Mouse (Mus musculus): ENCODE measurements around the gene Akr1b7.
A peak's percentile ranks its signal among the peaks of the same experiment; 100 is the strongest.

Akr1b7 gene

GRCm38 (mm10) chr6:34441556-34442257, 29.6 kb downstream of the Akr1b7 start:
- DNase-seq: no peak

- peak; percentile 20 for DNase-seq
These were observed 31.7 kb downstream of the Akr1b7 start for GRCm38 (mm10) chr6:34443791-34444190.

GRCm38 (mm10) chr6:34447961-34448360, 35.8 kb downstream of the Akr1b7 start:
- peak; percentile 80 for DNase-seq

- DNase-seq: no peak
These were observed 36.6 kb downstream of the Akr1b7 start for GRCm38 (mm10) chr6:34448696-34449095.

GRCm38 (mm10) chr6:34452963-34453770, 41.0 kb downstream of the Akr1b7 start:
- DNase-seq: no peak

GRCm38 (mm10) chr6:34459456-34459855, 47.3 kb downstream of the Akr1b7 start:
- DNase-seq: no peak

- DNase-seq: no peak
These were observed 48.5 kb downstream of the Akr1b7 start for GRCm38 (mm10) chr6:34460651-34461050.

- DNase-seq: no peak
These were observed 51.4 kb downstream of the Akr1b7 start for GRCm38 (mm10) chr6:34463582-34463981.

GRCm38 (mm10) chr6:34471434-34472110, 59.4 kb downstream of the Akr1b7 start:
- no peak for DNase-seq

Measured in kidney, adult 9 months (tissue).